10 mouse cellular contexts compared by ENCODE assay signal in the genomic region with DNA sequence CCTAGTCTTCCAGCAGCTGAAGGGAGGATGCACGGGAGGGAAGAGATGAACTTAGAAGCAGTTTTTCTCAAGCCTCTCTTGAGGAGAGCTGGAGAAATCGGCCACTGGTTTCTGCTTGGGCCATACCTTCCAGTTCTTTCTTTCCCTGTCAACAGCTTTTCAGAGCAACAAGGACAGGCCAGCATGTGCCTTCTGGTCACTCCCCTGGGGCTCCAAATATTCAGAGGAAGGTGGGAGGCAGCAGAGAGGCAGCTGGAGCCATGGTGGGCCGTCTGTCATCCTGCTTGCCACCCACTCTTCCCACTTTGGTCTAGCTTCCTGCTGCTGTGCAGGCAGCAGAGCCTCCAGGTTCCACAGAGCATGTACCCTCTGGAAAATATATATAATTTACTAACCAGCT. TPM values are rescaled to one million over a fixed set of nuclear protein-coding genes. Genes with fewer than 3 reads are reported as not detected.
DNase-seq lines count a peak whose midpoint lies in the region; ATAC-seq and TF ChIP-seq lines count a peak whose summit lies in the region.
"Had no signal": no experiment of that assay in that cellular context is flagged by ENCODE, and none has a peak within 500 bp of the region (broad histone marks: within the 10 kb centered on the region; RNA-seq: fewer than 3 reads in every experiment).

No protein-coding gene starts in this region.

- H3K27ac ChIP-seq in kidney, embryonic 16.5 days (ENCODE audit: low read length), result 0 out of 2 replicates have a peak overlapping the region, but pooled peaks have one; percentile 44
- H3K27ac ChIP-seq in forebrain, embryonic 16.5 days (ENCODE audit: low read length), result no peak overlapping the region
- peak overlapping the region; percentile 96 for H3K27ac ChIP-seq in olfactory bulb, adult 2 months (ENCODE audit: insufficient read depth, low read depth, low read length)
- H3K27ac ChIP-seq in thymus, adult 2 months (ENCODE audit: control insufficient read depth, insufficient read depth, low read length), result no peak overlapping the region

- H3K27me3 ChIP-seq in kidney, embryonic 16.5 days (ENCODE audit: insufficient read depth, low read length), result no peaks in the 10 kb centered on the region
- no peaks in the 10 kb centered on the region for H3K27me3 ChIP-seq in forebrain, embryonic 16.5 days (replicated peaks; ENCODE audit: control insufficient read depth, insufficient read depth, low read length)
- no peaks in the 10 kb centered on the region for H3K27me3 ChIP-seq in thymus, adult 2 months (ENCODE audit: control insufficient read depth, insufficient read depth, low read length)
- H3K27me3 ChIP-seq: megakaryocyte, embryonic 14.5 days had no signal

- no peak overlapping the region for H3K9ac ChIP-seq in kidney, embryonic 16.5 days (replicated peaks; ENCODE audit: low read length)
- no peak overlapping the region for H3K9ac ChIP-seq in forebrain, embryonic 16.5 days (replicated peaks; ENCODE audit: low read depth, low read length)

- WGBS in kidney, embryonic 16.5 days, result 7% methylated on average over 3 of the region's 3 CpGs
- WGBS in forebrain, embryonic 16.5 days, result 33% methylated on average over 3 of the region's 3 CpGs
- WGBS in olfactory bulb, adult 2 months, result 20% methylated on average over 3 of the region's 3 CpGs
- 71% methylated on average over 3 of the region's 3 CpGs for WGBS in thymus, adult 2 months

- no peak; the same call in 1 of the 2 replicates for ATAC-seq in kidney, embryonic 16.5 days (ENCODE audit: low FRiP score, low TSS enrichment)
- ATAC-seq in forebrain, embryonic 16.5 days, result peak; percentile 72
- ATAC-seq in megakaryocyte progenitor cell, adult 5-6 weeks (replicated peaks; ENCODE audit: poor library complexity), result no peak

- peaks cover 8% of the 10 kb centered on the region; the same call in 1 of the 2 replicates for H3K4me1 ChIP-seq in kidney, embryonic 16.5 days (ENCODE audit: insufficient read depth, low read length)
- H3K4me1 ChIP-seq in forebrain, embryonic 16.5 days (replicated peaks; ENCODE audit: control insufficient read depth, insufficient read depth, low read length), result no peaks in the 10 kb centered on the region
- peaks cover 11% of the 10 kb centered on the region for H3K4me1 ChIP-seq in olfactory bulb, adult 2 months (ENCODE audit: control insufficient read depth, insufficient read depth, low read length)
- H3K4me1 ChIP-seq in thymus, adult 2 months (replicated peaks; ENCODE audit: control insufficient read depth, insufficient read depth, low read length), result no peaks in the 10 kb centered on the region
- H3K4me1 ChIP-seq: megakaryocyte, embryonic 14.5 days had no signal

- TF ChIP-seq POLR2A in olfactory bulb, adult 2 months (IDR thresholded peaks at IDR 0.05; ENCODE audit: insufficient read depth, low read depth, low read length), result no peak
- TF ChIP-seq POLR2A in thymus, adult 2 months (IDR thresholded peaks at IDR 0.05; ENCODE audit: control insufficient read depth, extremely low read depth, insufficient read depth, low read length, poor library complexity), result no peak

- H3K36me3 ChIP-seq in kidney, embryonic 16.5 days (ENCODE audit: insufficient read depth, low read length), result no peaks in the 10 kb centered on the region
- no peaks in the 10 kb centered on the region for H3K36me3 ChIP-seq in forebrain, embryonic 16.5 days (ENCODE audit: control insufficient read depth, insufficient read depth)
- no peaks in the 10 kb centered on the region for H3K36me3 ChIP-seq in thymus, adult 2 months (ENCODE audit: control insufficient read depth, insufficient read depth, low read length)
- H3K36me3 ChIP-seq: G1E had no signal

- TF ChIP-seq CTCF in olfactory bulb, adult 2 months (IDR thresholded peaks at IDR 0.05; ENCODE audit: insufficient read depth, low read depth, low read length), result no peak
- no peak for TF ChIP-seq CTCF in thymus, adult 2 months (IDR thresholded peaks at IDR 0.05; ENCODE audit: borderline replicate concordance, control insufficient read depth, extremely low read depth, insufficient read depth, low read length, poor library complexity)

- no peak overlapping the region for H3K4me3 ChIP-seq in kidney, embryonic 16.5 days (ENCODE audit: low read length)
- H3K4me3 ChIP-seq in forebrain, embryonic 16.5 days (replicated peaks; ENCODE audit: low read length), result no peak overlapping the region
- H3K4me3 ChIP-seq in olfactory bulb, adult 2 months (ENCODE audit: insufficient read depth, low read depth, low read length), result no peak overlapping the region
- no peak overlapping the region for H3K4me3 ChIP-seq in thymus, adult 2 months (ENCODE audit: control insufficient read depth, insufficient read depth, low read length)
- H3K4me3 ChIP-seq: megakaryocyte, embryonic 14.5 days had no signal

- no peaks in the 10 kb centered on the region for H3K9me3 ChIP-seq in kidney, embryonic 16.5 days (ENCODE audit: low read length)
- H3K9me3 ChIP-seq in forebrain, embryonic 16.5 days (ENCODE audit: control insufficient read depth, low read length), result no peaks in the 10 kb centered on the region
- H3K9me3 ChIP-seq: G1E had no signal

- DNase-seq in kidney, postnatal 14 days, result no peak
- peak; percentile 34 to 49 for DNase-seq in layer of hippocampus, postnatal 25 days (ENCODE audit: extremely low spot score in 1 of 2, low spot score in 1 of 2)
- DNase-seq in thymus, adult 2 months, result no peak
- no peak for DNase-seq in adrenal gland, adult 8-10 months

- no peak overlapping the region for H3K4me2 ChIP-seq in kidney, embryonic 16.5 days (replicated peaks; ENCODE audit: low read depth, low read length)
- no peak overlapping the region for H3K4me2 ChIP-seq in forebrain, embryonic 16.5 days (ENCODE audit: low read length)

RNA-seq across cellular contexts. Expression of a gene that starts 36.6 kb away (rescaled TPM):
- 45.0 and 59.9 TPM in 2 replicates for polyA plus RNA-seq in kidney, embryonic 16.5 days (2015; fragmentation: Nextera tagmentation; extraction: Ambion mirVana)
- polyA plus RNA-seq in forebrain, embryonic 16.5 days (2015; fragmentation: Nextera tagmentation; extraction: Ambion mirVana), result 49.6 and 68.2 TPM in 2 replicates
- total RNA-seq in layer of hippocampus, postnatal 25 days (2021), result 10 to 100 TPM; 77.3 to 82.8 TPM
- not detected in 2 replicates for polyA plus RNA-seq in olfactory bulb, adult 2 months (2012; ENCODE audit: insufficient read depth, insufficient read length, low replicate concordance, missing spikeins)
- total RNA-seq in megakaryocyte progenitor cell, adult 5-6 weeks (2015), result 29.7 and 53.1 TPM in 2 replicates
- 13.1 and 26.8 TPM in 2 replicates for total RNA-seq in megakaryocyte progenitor cell, adult 5-6 weeks (2017)
- 58.1 and 80.2 TPM in 2 replicates for polyA plus RNA-seq in thymus, adult 2 months (2012; rRNA removed)
- 10 to 100 TPM; 87.1 to 97.1 (median 92.0) TPM for total RNA-seq in adrenal gland, adult 8-10 months (2022)

RNA-seq across cellular contexts. Expression of a gene that starts 37.7 kb away (rescaled TPM):
- polyA plus RNA-seq in kidney, embryonic 16.5 days (2015; fragmentation: Nextera tagmentation; extraction: Ambion mirVana), result 10.4 and 10.7 TPM in 2 replicates
- polyA plus RNA-seq in forebrain, embryonic 16.5 days (2015; fragmentation: Nextera tagmentation; extraction: Ambion mirVana), result 0.19 and 0.23 TPM in 2 replicates
- not detected for total RNA-seq in layer of hippocampus, postnatal 25 days (2021)
- polyA plus RNA-seq in olfactory bulb, adult 2 months (2012; ENCODE audit: insufficient read depth, insufficient read length, low replicate concordance, missing spikeins), result not detected in 2 replicates
- total RNA-seq in megakaryocyte progenitor cell, adult 5-6 weeks (2015), result not detected in 2 replicates
- 0.20 TPM in 1 of 2 replicates, not detected in the other for total RNA-seq in megakaryocyte progenitor cell, adult 5-6 weeks (2017)
- polyA plus RNA-seq in thymus, adult 2 months (2012; rRNA removed), result 0.54 and 1.4 TPM in 2 replicates
- total RNA-seq in adrenal gland, adult 8-10 months (2022), result under 1 TPM in 3 of 4 experiments, not detected in 1; 0.45 to 0.86 (median 0.52) TPM
- total RNA-seq: G1E had no signal
- polyA plus RNA-seq: G1E had no signal

Comparison
In these comparisons a context has a peak if more than half of its experiments do, and no peak if none do; other contexts are left out.
1. H3K27ac ChIP-seq: peak in kidney, embryonic 16.5 days (single experiment) and olfactory bulb, adult 2 months (single experiment); none in forebrain, embryonic 16.5 days (single experiment) and thymus, adult 2 months (single experiment).
2. DNase-seq: peak in layer of hippocampus, postnatal 25 days (2 of 2); none in kidney, postnatal 14 days (single experiment), thymus, adult 2 months (single experiment) and adrenal gland, adult 8-10 months (single experiment).